Mouse (Mus musculus) adrenal gland, adult 2 months (tissue): ENCODE results near the gene Slc39a11. TPM values are rescaled to one million over a fixed set of nuclear protein-coding genes. Genes with fewer than 3 reads are reported as not detected.
A peak's percentile ranks its signal among the peaks of the same experiment; 100 is the strongest.

Experiments used
- DNase-seq: peaks from one replicate; pipeline ENCODE4 v3.0.0; 2021
- polyA plus RNA-seq: library from polyadenylated mRNA; depleted of rRNA; stranded (reverse); fragments of >200 nt; gene quantifications from 2 replicates; pipeline ENCODE4 v1.2.3, GENCODE M21; 2012
- total RNA-seq, 2 experiments: library from RNA; stranded (reverse); gene quantifications; 2 replicates each; pipeline ENCODE4 v1.2.3; 2021

Slc39a11 gene
- total and polyA plus RNA-seq, 3 experiments = 22.9 to 34.4 (median 31.5) TPM

- no peak for DNase-seq
Measured at GRCm38 (mm10) chr11:113507716-113508480, 142.0 kb downstream of the Slc39a11 start.

- no peak for DNase-seq
Measured at GRCm38 (mm10) chr11:113505551-113506160, 144.2 kb downstream of the Slc39a11 start.

- DNase-seq = no peak
Measured at GRCm38 (mm10) chr11:113504459-113505062, 145.3 kb downstream of the Slc39a11 start.

- no peak for DNase-seq
Measured at GRCm38 (mm10) chr11:113502968-113503367, 146.9 kb downstream of the Slc39a11 start.

- no peak for DNase-seq
Measured at GRCm38 (mm10) chr11:113500631-113501305, 149.1 kb downstream of the Slc39a11 start.

GRCm38 (mm10) chr11:113498889-113499288, 151.0 kb downstream of the Slc39a11 start:
- DNase-seq = peak; percentile 57

GRCm38 (mm10) chr11:113494021-113494546, 155.8 kb downstream of the Slc39a11 start:
- DNase-seq = no peak

- DNase-seq = no peak
Measured at GRCm38 (mm10) chr11:113490530-113491520, 159.1 kb downstream of the Slc39a11 start.

- peak; percentile 31 for DNase-seq
Measured at GRCm38 (mm10) chr11:113487603-113488335, 162.1 kb downstream of the Slc39a11 start.

- no peak for DNase-seq
Measured at GRCm38 (mm10) chr11:113484037-113484436, 165.8 kb downstream of the Slc39a11 start.

- DNase-seq = no peak
Measured at GRCm38 (mm10) chr11:113477550-113477949, 172.3 kb downstream of the Slc39a11 start.

- DNase-seq = no peak
Measured at GRCm38 (mm10) chr11:113476720-113477119, 173.2 kb downstream of the Slc39a11 start.

GRCm38 (mm10) chr11:113475491-113475890, 174.4 kb downstream of the Slc39a11 start:
- DNase-seq = no peak

GRCm38 (mm10) chr11:113473998-113474534, 175.8 kb downstream of the Slc39a11 start:
- DNase-seq = no peak

GRCm38 (mm10) chr11:113471936-113472335, 177.9 kb downstream of the Slc39a11 start:
- DNase-seq = peak; percentile 35

- DNase-seq = peak; percentile 59
Measured at GRCm38 (mm10) chr11:113469919-113470785, 179.7 kb downstream of the Slc39a11 start.

GRCm38 (mm10) chr11:113468016-113468415, 181.9 kb downstream of the Slc39a11 start:
- DNase-seq = no peak

GRCm38 (mm10) chr11:113467313-113467811, 182.5 kb downstream of the Slc39a11 start:
- no peak for DNase-seq

- DNase-seq = no peak
Measured at GRCm38 (mm10) chr11:113460118-113460517, 189.8 kb downstream of the Slc39a11 start.
